Mouse (Mus musculus) spleen, adult 12 weeks (tissue): ENCODE results near the gene Cdca5.

Experiments
- DNase-seq: peaks from one replicate; pipeline ENCODE4 v3.0.0; 2022; ENCODE audit warnings: low spot score

Cdca5 gene

GRCm38 (mm10) chr19:6141394-6141749, 56.6 kb downstream of the Cdca5 start, which contains the start of gene Arl2:
Arl2 (minus strand) TSS chr19:6141548.
- DNase-seq = peak; percentile 73
